Mouse (Mus musculus) gastrocnemius, adult 8-10 months (tissue): Measurements from ENCODE around the gene Arhgap6. TPM values are rescaled to one million over a fixed set of nuclear protein-coding genes. Genes with fewer than 3 reads are reported as not detected.
A peak's percentile ranks its signal among the peaks of the same experiment; 100 is the strongest.

ENCODE experiments used
- DNase-seq, 2 experiments: peaks; one replicate each; pipeline ENCODE4 v3.0.0; 2022; ENCODE audit warnings: low spot score in 2 of 2
- total RNA-seq, 4 experiments: library from RNA; stranded (reverse); gene quantifications; 2 replicates each; pipeline ENCODE4 v1.2.4; 2022

Arhgap6 gene
- total RNA-seq, 4 experiments from 2014 or later: 2.4 to 3.4 (median 3.1) TPM

- no peak for DNase-seq
These were observed 185.5 kb downstream of the Arhgap6 start for GRCm38 (mm10) chrX:168980370-168980769.

GRCm38 (mm10) chrX:169007066-169007465 lies 212.2 kb downstream of the Arhgap6 start:
- DNase-seq: no peak

- no peak for DNase-seq
These were observed 217.8 kb downstream of the Arhgap6 start for GRCm38 (mm10) chrX:169012701-169013100.

GRCm38 (mm10) chrX:169034390-169034789 lies 239.5 kb downstream of the Arhgap6 start:
- DNase-seq: no peak

GRCm38 (mm10) chrX:169036403-169037296 lies 241.8 kb downstream of the Arhgap6 start:
- DNase-seq: peak; percentile 60 to 71

GRCm38 (mm10) chrX:169037401-169037800 lies 242.5 kb downstream of the Arhgap6 start:
- no peak for DNase-seq

- DNase-seq: no peak
These were observed 249.0 kb downstream of the Arhgap6 start for GRCm38 (mm10) chrX:169043872-169044271.

- no peak for DNase-seq
These were observed 252.7 kb downstream of the Arhgap6 start for GRCm38 (mm10) chrX:169047595-169047994.

GRCm38 (mm10) chrX:169049550-169049949 lies 254.7 kb downstream of the Arhgap6 start:
- DNase-seq: no peak

GRCm38 (mm10) chrX:169053907-169054476 lies 259.1 kb downstream of the Arhgap6 start:
- peak in 1 of 2 experiments; percentile 6 for DNase-seq

- DNase-seq: no peak
These were observed 267.7 kb downstream of the Arhgap6 start for GRCm38 (mm10) chrX:169062555-169062954.

- DNase-seq: no peak
These were observed 270.4 kb downstream of the Arhgap6 start for GRCm38 (mm10) chrX:169065298-169065697.

- no peak for DNase-seq
These were observed 271.0 kb downstream of the Arhgap6 start for GRCm38 (mm10) chrX:169065922-169066321.

GRCm38 (mm10) chrX:169075020-169075419 lies 280.1 kb downstream of the Arhgap6 start:
- DNase-seq: no peak

GRCm38 (mm10) chrX:169081609-169082008 lies 286.7 kb downstream of the Arhgap6 start:
- DNase-seq: no peak

GRCm38 (mm10) chrX:169085871-169086270 lies 291.0 kb downstream of the Arhgap6 start:
- DNase-seq: peak; percentile 6 to 13

- DNase-seq: no peak
These were observed 294.3 kb downstream of the Arhgap6 start for GRCm38 (mm10) chrX:169089221-169089620.

GRCm38 (mm10) chrX:169094601-169095000 lies 299.7 kb downstream of the Arhgap6 start:
- DNase-seq: no peak

- no peak for DNase-seq
These were observed 300.7 kb downstream of the Arhgap6 start for GRCm38 (mm10) chrX:169095584-169095983.

GRCm38 (mm10) chrX:169102665-169103064 lies 307.8 kb downstream of the Arhgap6 start:
- no peak for DNase-seq

- no peak for DNase-seq
These were observed 311.2 kb downstream of the Arhgap6 start for GRCm38 (mm10) chrX:169106048-169106622.

- DNase-seq: no peak
These were observed 312.5 kb downstream of the Arhgap6 start for GRCm38 (mm10) chrX:169107372-169107771.
